Mouse (Mus musculus) liver, embryonic 15.5 days (tissue): ENCODE results near the gene Trappc3l. TPM values are rescaled to one million over a fixed set of nuclear protein-coding genes. Genes with fewer than 3 reads are reported as not detected.

Experiments
- ATAC-seq: fragments of 200-750 bp; cut with Nextera tagmentation; 2 replicates; pipeline ENCODE4 v1.8.0; 2017; ENCODE audit warnings: moderate number of reproducible peaks, mild to moderate bottlenecking, moderate library complexity; ENCODE audit not compliant: insufficient read depth
- H3K27ac ChIP-seq: fragments of 300-500 bp; sonication (generic); replicated peaks from 2 replicates; pipeline ENCODE4 v1.5.1; 2015; ENCODE audit warnings: mild to moderate bottlenecking, inconsistent platforms
- H3K27me3 ChIP-seq: fragments of 300-500 bp; sonication (generic); 2 replicates; pipeline ENCODE4 v1.6.1; 2015; ENCODE audit warnings: mild to moderate bottlenecking, inconsistent platforms
- H3K36me3 ChIP-seq: fragments of 300-500 bp; sonication (generic); replicated peaks from 2 replicates; pipeline ENCODE4 v1.6.1; 2015; ENCODE audit warnings: moderate library complexity, mild to moderate bottlenecking, inconsistent platforms
- H3K4me1 ChIP-seq: fragments of 300-500 bp; sonication (generic); replicated peaks from 2 replicates; pipeline ENCODE4 v1.6.1; 2015; ENCODE audit warnings: inconsistent platforms
- H3K4me2 ChIP-seq: fragments of 300-500 bp; sonication (generic); 2 replicates; pipeline ENCODE4 v1.6.1; 2015; ENCODE audit warnings: moderate library complexity, mild to moderate bottlenecking, inconsistent platforms
- H3K4me3 ChIP-seq: fragments of 300-500 bp; sonication (generic); replicated peaks from 2 replicates; pipeline ENCODE4 v1.5.1; 2015; ENCODE audit warnings: mild to moderate bottlenecking, inconsistent platforms
- H3K9ac ChIP-seq: fragments of 300-500 bp; sonication (generic); 2 replicates; pipeline ENCODE4 v1.6.1; 2015; ENCODE audit warnings: moderate library complexity, mild to moderate bottlenecking, inconsistent platforms
- H3K9me3 ChIP-seq: fragments of 300-500 bp; sonication (generic); replicated peaks from 2 replicates; pipeline ENCODE4 v1.6.1; 2016; ENCODE audit warnings: inconsistent platforms
- WGBS: fragments of 180-500 bp; shearing (Covaris S2); methylation state at CpG from one replicate; pipeline ENCODE4 v1.1.7; 2015; ENCODE audit warnings: mixed read lengths; ENCODE audit not compliant: insufficient replicate concordance; 5-methylcytosine and 5-hydroxymethylcytosine counted together
- polyA plus RNA-seq: library from polyadenylated mRNA; unstranded; fragments of >200 nt; fragmentation: Nextera tagmentation; extraction: Ambion mirVana; gene quantifications from 2 replicates; pipeline ENCODE4 v1.2.1, GENCODE M21; 2015

Trappc3l gene
- polyA plus RNA-seq, 1 experiment from 2014 or later: not detected

DNA sequence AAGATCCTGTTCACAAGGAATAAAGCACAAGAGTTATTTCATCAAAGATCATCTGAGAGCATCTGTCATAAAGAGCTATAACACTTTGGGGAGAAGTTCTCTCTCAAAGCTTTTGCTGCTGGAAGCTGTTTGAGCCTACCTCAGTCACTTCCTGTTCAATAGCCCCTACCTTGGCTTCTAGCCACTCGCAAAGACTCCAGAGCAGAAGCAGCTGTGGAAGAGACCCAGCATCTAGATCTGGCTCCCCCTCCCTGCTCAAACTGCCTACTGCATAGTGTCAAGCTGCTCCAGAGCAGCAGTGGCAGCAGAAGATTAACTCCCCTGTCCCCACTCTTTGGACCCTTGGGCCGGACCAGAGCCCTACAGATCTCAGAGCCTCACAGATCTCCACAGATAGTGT lies 16.6 kb downstream of the Trappc3l start:
- H3K36me3 ChIP-seq: no peaks in the 10 kb centered on the region

DNA sequence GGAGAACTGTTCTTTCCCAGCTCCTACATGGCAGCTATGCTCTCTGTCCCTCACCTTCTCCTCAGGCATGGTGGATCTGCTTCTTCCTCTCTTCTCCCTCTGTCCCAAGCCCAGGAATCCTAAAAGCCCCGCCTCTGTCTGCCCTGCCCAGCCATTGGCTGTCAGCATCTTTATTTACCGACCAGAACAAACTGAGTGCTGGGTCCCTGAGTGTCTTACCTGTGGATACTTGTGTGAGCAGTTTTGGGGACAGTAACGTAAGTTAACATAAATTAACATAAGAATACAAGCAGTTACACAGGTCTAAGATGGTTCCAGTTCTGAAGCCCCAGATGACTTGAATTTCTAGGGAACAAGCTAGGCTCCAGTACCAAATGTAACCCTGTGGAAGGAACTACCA lies 29.2 kb downstream of the Trappc3l start:
- no peaks in the 10 kb centered on the region for H3K9me3 ChIP-seq
- H3K9ac ChIP-seq: no peak overlapping the region
- ATAC-seq: no peak
- no peak overlapping the region for H3K27ac ChIP-seq
- no peak overlapping the region for H3K4me2 ChIP-seq
- H3K36me3 ChIP-seq: no peaks in the 10 kb centered on the region
- H3K4me1 ChIP-seq: no peaks in the 10 kb centered on the region
- 38% methylated on average over 3 of the region's 3 CpGs for WGBS
- H3K27me3 ChIP-seq: no peaks in the 10 kb centered on the region
- no peak overlapping the region for H3K4me3 ChIP-seq

More for the DNA sequence above, 16.6 kb downstream of the Trappc3l start:
- H3K4me2 ChIP-seq: no peak overlapping the region
- H3K27me3 ChIP-seq: no peaks in the 10 kb centered on the region
- no peak overlapping the region for H3K4me3 ChIP-seq
- ATAC-seq: no peak
- no peak overlapping the region for H3K9ac ChIP-seq
- no peaks in the 10 kb centered on the region for H3K4me1 ChIP-seq
- H3K27ac ChIP-seq: no peak overlapping the region
- H3K9me3 ChIP-seq: no peaks in the 10 kb centered on the region
- 53% methylated on average over 2 of the region's 2 CpGs for WGBS

- ATAC-seq: no peak
- 42% methylated on average over 1 of the region's 1 CpGs for WGBS
- Histone ChIP-seq H3K9me3 (no peaks in the 10 kb centered on the region), H3K27ac (no peak overlapping the region), H3K36me3 (no peaks in the 10 kb centered on the region), H3K4me2 (no peak overlapping the region), H3K9ac (no peak overlapping the region), H3K27me3 (no peaks in the 10 kb centered on the region), H3K4me1 (no peaks in the 10 kb centered on the region), H3K4me3 (no peak overlapping the region)
Measured at GRCm38 (mm10) chr10:34069606-34070005, 32.2 kb downstream of the Trappc3l start.

GRCm38 (mm10) chr10:34070999-34071492 lies 33.6 kb downstream of the Trappc3l start:
- Histone ChIP-seq H3K9ac (no peak overlapping the region), H3K27ac (no peak overlapping the region), H3K4me3 (no peak overlapping the region), H3K9me3 (no peaks in the 10 kb centered on the region), H3K4me1 (no peaks in the 10 kb centered on the region), H3K36me3 (no peaks in the 10 kb centered on the region), H3K4me2 (no peak overlapping the region), H3K27me3 (no peaks in the 10 kb centered on the region)
- no peak for ATAC-seq
- WGBS: 44% methylated on average over 5 of the region's 5 CpGs

DNA sequence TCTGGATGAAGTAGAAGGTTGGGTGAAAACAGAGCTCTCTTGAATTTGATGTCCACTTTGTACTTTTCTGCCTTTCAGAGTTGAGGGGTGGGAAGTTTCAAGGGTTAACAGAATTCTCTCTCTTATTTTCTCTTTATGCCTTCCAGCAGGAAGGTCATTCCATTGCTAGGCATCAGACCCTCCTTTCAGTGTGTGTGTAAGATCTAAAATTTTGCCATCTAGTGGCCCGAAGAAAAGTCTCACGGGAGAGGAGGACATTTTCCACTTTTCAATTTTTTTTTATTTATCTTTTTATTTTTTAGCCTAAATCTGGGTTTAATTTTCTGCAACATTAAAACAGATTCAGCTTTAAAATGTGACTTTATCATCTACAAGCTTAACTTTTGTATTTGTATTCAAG lies 34.3 kb downstream of the Trappc3l start:
- no peak overlapping the region for H3K4me3 ChIP-seq
- H3K27ac ChIP-seq: no peak overlapping the region
- H3K27me3 ChIP-seq: no peaks in the 10 kb centered on the region
- H3K36me3 ChIP-seq: no peaks in the 10 kb centered on the region
- 56% methylated on average over 2 of the region's 2 CpGs for WGBS
- H3K4me2 ChIP-seq: no peak overlapping the region
- H3K9ac ChIP-seq: no peak overlapping the region
- no peaks in the 10 kb centered on the region for H3K4me1 ChIP-seq
- no peaks in the 10 kb centered on the region for H3K9me3 ChIP-seq
- ATAC-seq: no peak

DNA sequence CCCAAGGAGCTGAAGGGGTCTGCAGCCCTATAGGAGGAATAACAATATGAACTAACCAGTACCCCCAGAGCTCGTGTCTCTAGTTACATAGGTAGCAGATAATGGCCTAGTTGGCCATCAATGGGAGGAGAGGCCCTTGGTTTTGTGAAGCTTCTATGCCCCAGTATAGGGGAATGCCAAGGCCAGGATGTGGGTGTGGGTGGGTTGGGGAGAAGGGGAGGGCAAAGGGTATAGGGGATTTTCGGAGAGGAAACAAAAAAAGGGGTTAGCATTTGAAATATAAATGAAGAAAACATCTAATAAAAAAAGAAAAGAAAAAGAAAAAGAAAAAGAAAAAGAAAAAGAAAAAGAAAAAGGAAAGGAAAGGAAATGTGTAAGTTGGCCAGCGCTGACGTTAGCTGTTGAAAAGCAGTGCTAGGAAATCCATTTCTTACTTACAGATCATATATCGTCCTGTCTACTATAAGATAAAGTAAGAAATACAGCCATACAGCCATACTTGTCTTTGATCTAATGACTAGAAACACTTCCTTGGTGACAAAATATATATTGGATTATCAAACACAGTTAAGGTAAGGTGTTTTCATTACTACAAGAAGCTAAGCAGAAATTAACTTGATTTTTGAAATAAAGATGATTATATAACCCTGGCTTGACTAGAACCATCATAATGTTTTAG lies 37.3 kb downstream of the Trappc3l start:
- WGBS: 55% methylated on average over 5 of the region's 5 CpGs
- Histone ChIP-seq H3K4me1 (no peaks in the 10 kb centered on the region), H3K9ac (no peak overlapping the region), H3K9me3 (no peaks in the 10 kb centered on the region), H3K27me3 (no peaks in the 10 kb centered on the region), H3K36me3 (no peaks in the 10 kb centered on the region), H3K4me3 (no peak overlapping the region), H3K4me2 (no peak overlapping the region), H3K27ac (no peak overlapping the region)
- no peak for ATAC-seq

- Histone ChIP-seq H3K36me3 (no peaks in the 10 kb centered on the region), H3K27ac (no peak overlapping the region), H3K4me2 (no peak overlapping the region), H3K27me3 (no peaks in the 10 kb centered on the region), H3K9me3 (no peaks in the 10 kb centered on the region), H3K4me1 (no peaks in the 10 kb centered on the region), H3K4me3 (no peak overlapping the region), H3K9ac (no peak overlapping the region)
- 88% methylated on average over 1 of the region's 1 CpGs for WGBS
- no peak for ATAC-seq
Measured at GRCm38 (mm10) chr10:34086514-34086913, 49.1 kb downstream of the Trappc3l start.

DNA sequence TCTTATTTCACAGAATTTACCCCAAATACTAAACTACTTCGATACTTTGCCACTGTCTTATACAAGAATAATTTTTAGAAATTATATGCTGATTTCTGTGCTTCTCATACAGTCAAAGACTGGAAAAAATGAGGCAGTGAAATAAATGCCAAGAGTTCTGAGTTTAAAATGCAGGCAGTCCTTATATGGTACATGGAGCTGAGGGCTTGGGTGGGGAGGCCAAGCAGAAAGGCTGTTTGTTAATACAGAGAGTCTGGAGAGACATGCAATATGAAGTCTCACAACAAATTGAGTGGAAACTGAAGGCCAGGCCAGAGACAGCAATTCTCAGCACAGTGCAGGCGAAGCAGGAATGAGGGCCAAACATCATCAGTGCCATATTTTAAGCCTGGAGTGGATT lies 51.1 kb downstream of the Trappc3l start:
- Histone ChIP-seq H3K9me3 (no peaks in the 10 kb centered on the region), H3K4me3 (no peak overlapping the region), H3K4me2 (no peak overlapping the region), H3K9ac (no peak overlapping the region), H3K4me1 (no peaks in the 10 kb centered on the region), H3K27me3 (no peaks in the 10 kb centered on the region), H3K36me3 (no peaks in the 10 kb centered on the region), H3K27ac (no peak overlapping the region)
- WGBS: 53% methylated on average over 2 of the region's 2 CpGs
- no peak for ATAC-seq

DNA sequence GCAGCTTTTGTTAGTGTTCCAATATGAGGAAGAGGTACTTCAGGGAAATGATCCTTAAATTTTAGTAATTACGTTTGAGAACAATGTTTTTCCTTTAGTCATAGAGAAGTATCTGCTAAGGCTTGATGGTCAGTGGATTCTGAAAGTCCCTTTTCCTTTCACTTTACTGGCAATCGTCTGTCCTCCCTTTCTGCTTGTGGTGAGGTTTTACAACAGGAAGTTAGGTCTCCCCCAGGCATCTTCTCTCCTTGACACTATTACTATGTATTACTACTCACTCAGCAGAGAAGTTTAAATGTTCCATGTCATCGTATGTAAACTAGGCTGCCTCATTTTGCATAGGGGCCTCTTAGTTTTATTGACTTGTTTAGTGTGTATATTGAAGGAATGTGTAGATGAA lies 52.1 kb downstream of the Trappc3l start:
- no peaks in the 10 kb centered on the region for H3K27me3 ChIP-seq
- no peak for ATAC-seq
- H3K4me3 ChIP-seq: no peak overlapping the region
- no peak overlapping the region for H3K4me2 ChIP-seq
- no peaks in the 10 kb centered on the region for H3K9me3 ChIP-seq
- no peak overlapping the region for H3K27ac ChIP-seq
- H3K36me3 ChIP-seq: no peaks in the 10 kb centered on the region
- no peak overlapping the region for H3K9ac ChIP-seq
- H3K4me1 ChIP-seq: no peaks in the 10 kb centered on the region
- 17% methylated on average over 3 of the region's 3 CpGs for WGBS

DNA sequence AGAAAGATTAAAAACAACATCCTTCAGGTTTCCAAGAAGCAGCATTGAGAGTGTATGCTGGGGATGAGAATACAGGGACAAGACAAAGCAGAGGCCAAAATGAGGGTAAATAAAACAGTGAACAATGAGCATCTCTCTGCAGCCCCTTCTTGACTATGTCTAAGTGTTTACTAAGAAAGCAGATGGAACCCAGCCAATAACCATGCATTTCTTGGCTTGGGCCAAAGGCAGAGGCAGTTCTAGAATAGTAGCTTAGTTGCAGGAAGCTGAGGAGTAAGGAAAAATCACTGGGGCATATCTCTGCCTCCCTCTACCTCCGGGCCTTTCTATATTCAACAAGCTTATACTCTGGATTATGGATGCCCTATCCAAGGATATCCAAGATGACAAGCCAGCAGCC lies 53.1 kb downstream of the Trappc3l start:
- no peaks in the 10 kb centered on the region for H3K9me3 ChIP-seq
- no peak for ATAC-seq
- 46% methylated on average over 1 of the region's 1 CpGs for WGBS

GRCm38 (mm10) chr10:34091888-34092287 lies 54.5 kb downstream of the Trappc3l start:
- no peak overlapping the region for H3K4me3 ChIP-seq
- H3K36me3 ChIP-seq: no peaks in the 10 kb centered on the region
- H3K27me3 ChIP-seq: no peaks in the 10 kb centered on the region
- no peaks in the 10 kb centered on the region for H3K4me1 ChIP-seq
- WGBS: 51% methylated on average over 5 of the region's 5 CpGs
- H3K27ac ChIP-seq: no peak overlapping the region
- H3K9ac ChIP-seq: no peak overlapping the region
- no peak for ATAC-seq
- no peak overlapping the region for H3K4me2 ChIP-seq
- H3K9me3 ChIP-seq: no peaks in the 10 kb centered on the region

More for the DNA sequence above, 53.1 kb downstream of the Trappc3l start:
- H3K4me2 ChIP-seq: no peak overlapping the region
- H3K4me1 ChIP-seq: no peaks in the 10 kb centered on the region
- H3K27ac ChIP-seq: no peak overlapping the region
- no peak overlapping the region for H3K4me3 ChIP-seq
- no peak overlapping the region for H3K9ac ChIP-seq
- no peaks in the 10 kb centered on the region for H3K27me3 ChIP-seq
- no peaks in the 10 kb centered on the region for H3K36me3 ChIP-seq

GRCm38 (mm10) chr10:34095147-34095546 lies 57.8 kb downstream of the Trappc3l start:
- whole genome bisulfite sequencing: 60% methylated on average over 2 of the region's 2 CpGs
- H3K36me3 ChIP-seq: no peaks in the 10 kb centered on the region
- H3K4me3 ChIP-seq: no peak overlapping the region
- H3K4me1 ChIP-seq: no peaks in the 10 kb centered on the region
- no peak for ATAC-seq
- no peak overlapping the region for H3K4me2 ChIP-seq
- H3K27me3 ChIP-seq: no peaks in the 10 kb centered on the region
- no peak overlapping the region for H3K9ac ChIP-seq
- H3K9me3 ChIP-seq: no peaks in the 10 kb centered on the region
- no peak overlapping the region for H3K27ac ChIP-seq
